Mouse (Mus musculus) liver, embryonic 14.5 days (tissue): Measurements from ENCODE around the gene Mdm2.

Source experiments
- CTCF ChIP-seq: IDR thresholded peaks from 2 replicates; pipeline ENCODE4 v1.5.1; 2016; ENCODE audit warnings: antibody characterized with exemption, low read depth, control low read depth
- EP300 ChIP-seq: IDR thresholded peaks from 2 replicates; pipeline ENCODE4 v1.6.1; 2016; ENCODE audit warnings: antibody characterized with exemption, low read depth

DNA sequence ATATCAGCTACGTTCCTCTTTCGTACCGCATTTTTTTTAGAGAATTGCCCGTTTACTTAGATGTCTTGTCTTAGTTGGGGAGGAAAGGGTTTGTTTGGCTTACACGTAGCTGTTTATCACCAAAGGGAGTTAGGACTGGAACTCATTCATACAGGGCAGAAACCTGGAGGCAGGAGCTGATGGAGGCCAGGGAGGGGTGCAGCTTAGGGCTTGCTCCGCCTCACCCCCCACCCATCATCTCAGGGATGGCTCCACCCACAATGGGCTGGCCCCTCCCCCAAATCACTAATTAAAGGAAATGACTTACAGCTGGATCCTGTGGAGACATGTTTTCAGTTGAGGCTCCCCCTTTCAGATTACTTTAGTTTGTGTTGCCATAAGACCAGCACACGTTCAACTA lies 37.2 kb upstream of the Mdm2 start:
- TF ChIP-seq CTCF, result no peak
- no peak for TF ChIP-seq EP300
